Mouse (Mus musculus): ENCODE results near the gene Phkg1. TPM values are rescaled to one million over a fixed set of nuclear protein-coding genes. Genes with fewer than 3 reads are reported as not detected.

The Phkg1 gene
- total RNA-seq, 1 experiment from 2014 or later: 0.09 TPM

DNA sequence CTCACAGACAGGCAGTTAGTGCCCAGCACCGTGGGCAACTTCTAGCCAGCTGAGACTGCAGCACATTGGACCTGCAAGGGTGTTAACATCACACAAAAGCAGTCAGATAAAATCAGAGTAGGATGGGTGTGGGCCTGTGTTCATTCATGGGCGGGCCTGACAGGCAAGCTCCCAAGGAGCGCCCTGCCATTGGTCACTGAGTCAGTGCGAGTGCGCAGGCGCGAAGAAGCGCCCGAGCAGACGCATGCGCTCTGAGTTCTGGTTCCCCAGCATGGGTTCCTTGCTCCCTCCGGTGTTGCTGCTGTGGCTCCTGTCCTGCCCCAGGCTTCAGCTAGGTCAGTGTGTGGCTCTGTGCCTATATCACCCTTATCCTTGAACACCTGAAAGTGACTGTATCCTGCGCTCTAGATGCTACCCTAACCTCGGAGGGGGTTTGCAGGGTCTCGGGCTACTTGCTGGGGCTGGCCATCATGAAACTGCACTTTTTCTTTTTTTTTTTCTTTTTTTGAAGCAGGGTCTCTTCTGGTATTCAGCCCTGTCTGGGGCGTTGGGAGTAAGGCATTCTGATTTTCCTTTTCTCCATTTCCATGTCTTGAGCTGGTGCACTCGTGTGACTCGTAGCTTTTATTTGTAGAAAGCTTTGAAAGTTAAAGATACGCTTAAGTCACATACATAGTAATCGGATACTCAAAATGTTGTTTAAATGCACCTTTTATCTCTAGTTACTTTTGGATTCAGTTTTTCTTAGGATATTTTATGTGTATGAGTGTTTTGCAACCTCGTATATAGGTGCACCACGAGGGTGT, 51.4 kb downstream of the Phkg1 start, which contains the start of gene Sumf2:
TSS of gene Sumf2 (plus strand) at position 235 of the 806 bp plus-strand sequence.
- peak; percentile 97 for ATAC-seq (replicated peaks; ENCODE audit: low read depth, poor library complexity, severe bottlenecking)

DNA sequence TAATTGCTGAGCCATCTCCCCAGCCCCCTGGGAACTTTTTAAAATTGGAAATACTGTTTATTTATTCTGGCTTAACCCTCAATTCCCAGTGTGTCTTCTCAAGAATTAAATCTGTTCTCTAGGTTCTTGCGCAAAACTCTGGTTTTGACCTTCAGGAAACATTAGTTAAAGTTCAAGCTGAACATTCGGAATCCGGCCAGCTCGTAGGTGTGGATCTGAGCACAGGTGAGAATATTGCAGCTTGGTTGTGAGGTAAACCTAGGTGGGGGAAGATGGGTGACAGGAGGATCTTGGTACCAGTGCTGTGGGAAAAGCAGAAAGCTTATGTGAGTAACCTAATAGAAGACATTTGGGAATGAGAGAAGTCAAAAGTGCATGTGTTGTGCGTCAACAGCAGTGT, 53.5 kb downstream of the Phkg1 start:
- ATAC-seq (replicated peaks; ENCODE audit: low read depth, poor library complexity, severe bottlenecking): no peak

Other genes with a start within 250 kb of the Phkg1 start
- gene Zfp11, start 228.4 kb downstream of the Phkg1 start, total RNA-seq (2017): 3.3 and 4.3 TPM in 2 replicates
- not detected in 2 replicates for gene Sept14, start 190.0 kb downstream of the Phkg1 start, total RNA-seq (2017)
- 76.2 and 84.4 TPM in 2 replicates for gene Mrps17, start 183.1 kb downstream of the Phkg1 start, total RNA-seq (2017)
- 23.6 and 31.8 TPM in 2 replicates for gene Nipsnap2, start 173.5 kb downstream of the Phkg1 start, total RNA-seq (2017)
- gene Psph, start 111.1 kb downstream of the Phkg1 start, total RNA-seq (2017): 14.2 and 18.7 TPM in 2 replicates
- 12.7 and 15.8 TPM in 2 replicates for gene Sumf2, start 51.6 kb downstream of the Phkg1 start, total RNA-seq (2017)
- 210 and 211 TPM in 2 replicates for gene Chchd2, start 11.1 kb downstream of the Phkg1 start, total RNA-seq (2017)
- 3.7 and 8.4 TPM in 2 replicates for gene Zbed5, start 2.8 kb downstream of the Phkg1 start, total RNA-seq (2017)
- 0.68 and 1.6 TPM in 2 replicates for gene Nupr1l, start 10.0 kb upstream of the Phkg1 start, total RNA-seq (2017)
- gene Vkorc1l1, start 43.4 kb upstream of the Phkg1 start, total RNA-seq (2017): 39.8 and 42.5 TPM in 2 replicates
- 50.5 and 61.8 TPM in 2 replicates for gene Gusb, start 104.5 kb upstream of the Phkg1 start, total RNA-seq (2017)
- 16.8 and 25.2 TPM in 2 replicates for gene Asl, start 130.7 kb upstream of the Phkg1 start, total RNA-seq (2017)
- 40.0 and 42.2 TPM in 2 replicates for gene Crcp, start 130.7 kb upstream of the Phkg1 start, total RNA-seq (2017)
- gene Tpst1, start 174.8 kb upstream of the Phkg1 start, total RNA-seq (2017): 2.7 and 7.8 TPM in 2 replicates
- 2.3 and 9.3 TPM in 2 replicates for gene Kctd7, start 246.3 kb upstream of the Phkg1 start, total RNA-seq (2017)